Comparison of ENCODE assay signal across 16 mouse cellular contexts in the genomic region with DNA sequence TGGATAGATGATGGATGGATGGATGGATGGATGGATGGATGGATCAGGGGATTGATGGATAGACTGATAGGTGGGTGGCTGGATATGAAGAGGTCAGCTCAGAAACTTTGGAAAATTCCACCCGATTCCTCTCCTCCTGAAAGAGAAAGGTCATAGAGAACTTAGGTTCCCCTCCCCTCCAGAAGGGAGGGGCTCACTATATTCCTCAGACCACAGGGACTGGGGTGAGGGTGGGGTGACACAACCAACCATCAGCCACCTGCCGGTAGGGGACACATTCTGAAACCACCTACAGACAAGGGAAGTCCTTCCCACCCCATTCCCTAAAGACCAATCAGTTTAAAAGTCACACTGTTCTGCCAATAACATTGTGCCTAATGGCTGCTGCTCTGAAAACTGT. TPM values are rescaled to one million over a fixed set of nuclear protein-coding genes. Genes with fewer than 3 reads are reported as not detected.
DNase-seq lines count a peak whose midpoint lies in the region; ATAC-seq and TF ChIP-seq lines count a peak whose summit lies in the region.
"Had no signal": no experiment of that assay in that cellular context is flagged by ENCODE, and none has a peak within 500 bp of the region (broad histone marks: within the 10 kb centered on the region; RNA-seq: fewer than 3 reads in every experiment).

No protein-coding gene starts in this region.

- TF ChIP-seq CTCF in heart, adult 2 months (IDR thresholded peaks at IDR 0.05) = no peak
- TF ChIP-seq CTCF in intestine, postnatal 0 days (IDR thresholded peaks at IDR 0.05; ENCODE audit: low read depth) = no peak

- H3K4me1 ChIP-seq in heart, embryonic 15.5 days (replicated peaks) = no peaks in the 10 kb centered on the region
- H3K4me1 ChIP-seq in heart, adult 2 months (ENCODE audit: control insufficient read depth, insufficient read depth, low read length) = no peaks in the 10 kb centered on the region
- H3K4me1 ChIP-seq in midbrain, embryonic 14.5 days (ENCODE audit: control insufficient read depth, insufficient read depth, low read length) = no peaks in the 10 kb centered on the region
- H3K4me1 ChIP-seq in midbrain, embryonic 16.5 days (ENCODE audit: control insufficient read depth, insufficient read depth, low read length) = no peaks in the 10 kb centered on the region
- H3K4me1 ChIP-seq in intestine, postnatal 0 days (replicated peaks; ENCODE audit: control insufficient read depth, insufficient read depth, low read length) = no peaks in the 10 kb centered on the region
- H3K4me1 ChIP-seq: megakaryocyte, embryonic 14.5 days had no signal

- H3K9ac ChIP-seq in heart, embryonic 15.5 days = no peak overlapping the region
- no peak overlapping the region for H3K9ac ChIP-seq in heart, adult 2 months (ENCODE audit: low read depth, low read length)
- H3K9ac ChIP-seq in midbrain, embryonic 14.5 days (replicated peaks; ENCODE audit: low read length) = no peak overlapping the region
- no peak overlapping the region for H3K9ac ChIP-seq in midbrain, embryonic 16.5 days (ENCODE audit: low read depth, low read length)
- H3K9ac ChIP-seq in intestine, postnatal 0 days (ENCODE audit: low read depth, low read length) = no peak overlapping the region

- H3K4me2 ChIP-seq in heart, embryonic 15.5 days = no peak overlapping the region
- no peak overlapping the region for H3K4me2 ChIP-seq in midbrain, embryonic 14.5 days (ENCODE audit: low read length)
- no peak overlapping the region for H3K4me2 ChIP-seq in midbrain, embryonic 16.5 days (ENCODE audit: low read length)
- H3K4me2 ChIP-seq in intestine, postnatal 0 days (replicated peaks; ENCODE audit: low read depth) = no peak overlapping the region

- WGBS in heart, embryonic 15.5 days = 81% methylated on average over 2 of the region's 2 CpGs
- WGBS in heart, adult 2 months = 81% methylated on average over 2 of the region's 2 CpGs
- WGBS in midbrain, embryonic 14.5 days = 87% methylated on average over 2 of the region's 2 CpGs
- WGBS in midbrain, embryonic 16.5 days = 86% methylated on average over 2 of the region's 2 CpGs
- 85% methylated on average over 2 of the region's 2 CpGs for WGBS in intestine, postnatal 0 days

- H3K9me3 ChIP-seq in heart, embryonic 15.5 days (replicated peaks) = peaks cover 21% of the 10 kb centered on the region
- peaks cover 28% of the 10 kb centered on the region for H3K9me3 ChIP-seq in midbrain, embryonic 14.5 days (ENCODE audit: control insufficient read depth, low read length)
- peaks cover 26% of the 10 kb centered on the region for H3K9me3 ChIP-seq in midbrain, embryonic 16.5 days (replicated peaks; ENCODE audit: control insufficient read depth, low read length, poor library complexity, severe bottlenecking)
- H3K9me3 ChIP-seq in intestine, postnatal 0 days (ENCODE audit: control insufficient read depth) = peaks cover 30% of the 10 kb centered on the region

- no peaks in the 10 kb centered on the region for H3K27me3 ChIP-seq in heart, embryonic 15.5 days
- H3K27me3 ChIP-seq in heart, adult 2 months (ENCODE audit: control insufficient read depth, insufficient read depth, low read length) = no peaks in the 10 kb centered on the region
- H3K27me3 ChIP-seq in midbrain, embryonic 14.5 days (ENCODE audit: control insufficient read depth, insufficient read depth, low read length) = no peaks in the 10 kb centered on the region
- H3K27me3 ChIP-seq in midbrain, embryonic 16.5 days (ENCODE audit: control insufficient read depth, insufficient read depth, low read depth, low read length) = no peaks in the 10 kb centered on the region
- H3K27me3 ChIP-seq in intestine, postnatal 0 days (replicated peaks; ENCODE audit: control insufficient read depth, insufficient read depth, low read length) = no peaks in the 10 kb centered on the region
- H3K27me3 ChIP-seq: megakaryocyte, embryonic 14.5 days had no signal

- DNase-seq in heart, adult 2 months = no peak
- no peak for DNase-seq in midbrain, embryonic 14.5 days
- no peak for DNase-seq in MN1 (ENCODE audit: low spot score)
- no peak for DNase-seq in c-Kit-positive CD71-positive TER-119-positive erythroid progenitor cells, embryonic 14.5 days (ENCODE audit: low spot score)
- DNase-seq: adrenal gland, adult 2 months; cerebellum, postnatal 14 days; gastrocnemius, adult 2 months; kidney, postnatal 25 days; lung, adult 2 months; right cerebral cortex, postnatal 25 days had no signal

- H3K4me3 ChIP-seq in heart, embryonic 15.5 days = no peak overlapping the region
- H3K4me3 ChIP-seq in heart, adult 2 months = no peak overlapping the region
- no peak overlapping the region for H3K4me3 ChIP-seq in midbrain, embryonic 14.5 days (replicated peaks; ENCODE audit: low read depth, low read length)
- no peak overlapping the region for H3K4me3 ChIP-seq in midbrain, embryonic 16.5 days (ENCODE audit: low read depth, low read length)
- H3K4me3 ChIP-seq in intestine, postnatal 0 days (ENCODE audit: low read depth, low read length) = no peak overlapping the region
- H3K4me3 ChIP-seq: gastrocnemius, adult 2 months; megakaryocyte, embryonic 14.5 days had no signal

- H3K27ac ChIP-seq in heart, embryonic 15.5 days = no peak overlapping the region
- no peak overlapping the region for H3K27ac ChIP-seq in heart, adult 2 months
- H3K27ac ChIP-seq in midbrain, embryonic 14.5 days (replicated peaks; ENCODE audit: low read depth, low read length) = no peak overlapping the region
- no peak overlapping the region for H3K27ac ChIP-seq in midbrain, embryonic 16.5 days (ENCODE audit: low read length)
- no peak overlapping the region for H3K27ac ChIP-seq in intestine, postnatal 0 days (ENCODE audit: low read depth, low read length)
- H3K27ac ChIP-seq: gastrocnemius, adult 2 months had no signal

- no peak for TF ChIP-seq POLR2A in heart, adult 2 months (IDR thresholded peaks at IDR 0.05; ENCODE audit: insufficient read depth, low read depth, low read length)

- ATAC-seq in heart, embryonic 15.5 days (replicated peaks; ENCODE audit: insufficient number of reproducible peaks, insufficient read depth, low FRiP score, low read depth) = 0 out of 2 replicates have a peak, but pooled peaks have one; percentile 12
- peak; percentile 28; the same call in 1 of the 2 replicates for ATAC-seq in midbrain, embryonic 14.5 days (ENCODE audit: low FRiP score, low TSS enrichment)
- no peak for ATAC-seq in midbrain, embryonic 16.5 days
- ATAC-seq in intestine, postnatal 0 days = 0 out of 2 replicates have a peak, but pooled peaks have one; percentile 22

- H3K36me3 ChIP-seq in heart, embryonic 15.5 days = no peaks in the 10 kb centered on the region
- H3K36me3 ChIP-seq in heart, adult 2 months (ENCODE audit: control insufficient read depth, insufficient read depth, low read length) = no peaks in the 10 kb centered on the region
- H3K36me3 ChIP-seq in midbrain, embryonic 14.5 days (ENCODE audit: control insufficient read depth, insufficient read depth, low read length) = no peaks in the 10 kb centered on the region
- no peaks in the 10 kb centered on the region for H3K36me3 ChIP-seq in midbrain, embryonic 16.5 days (ENCODE audit: control insufficient read depth, insufficient read depth, low read length)
- H3K36me3 ChIP-seq in intestine, postnatal 0 days (ENCODE audit: control insufficient read depth, insufficient read depth) = no peaks in the 10 kb centered on the region

- H3K79me2 ChIP-seq in heart, adult 2 months (replicated peaks; ENCODE audit: control insufficient read depth, insufficient read depth, low read length) = no peaks in the 10 kb centered on the region

- intact Hi-C loops in heart, adult 2 months (cut with DNase I) = no loop called here

- no peak for TF ChIP-seq EP300 in heart, adult 2 months (IDR thresholded peaks at IDR 0.05; ENCODE audit: insufficient read depth, low read depth, low read length)

RNA-seq across cellular contexts. Expression of a gene that starts 14.5 kb away (rescaled TPM):
- polyA plus RNA-seq in heart, embryonic 15.5 days (2015; fragmentation: Nextera tagmentation; extraction: Ambion mirVana) = not detected in 2 replicates
- total RNA-seq in heart, adult 2 months (2021) = not detected
- polyA plus RNA-seq in heart, adult 2 months (2012; rRNA removed) = not detected in 2 replicates
- polyA plus RNA-seq in midbrain, embryonic 14.5 days (2014; fragmentation: Nextera tagmentation; extraction: Ambion mirVana) = not detected in 2 replicates
- polyA plus RNA-seq in midbrain, embryonic 16.5 days (2015; fragmentation: Nextera tagmentation; extraction: Ambion mirVana) = not detected in 2 replicates
- not detected in 2 replicates for polyA plus RNA-seq in intestine, postnatal 0 days (2015; fragmentation: Nextera tagmentation; extraction: Ambion mirVana)
- total RNA-seq: adrenal gland, adult 2 months; gastrocnemius, adult 2 months; heart, postnatal 25 days; left cerebral cortex, postnatal 10 days had no signal
- polyA plus RNA-seq: adrenal gland, adult 2 months; lung, adult 2 months had no signal

RNA-seq across cellular contexts. Expression of a gene that starts 23.6 kb away (rescaled TPM):
- polyA plus RNA-seq in heart, embryonic 15.5 days (2015; fragmentation: Nextera tagmentation; extraction: Ambion mirVana) = not detected in 2 replicates
- total RNA-seq in heart, adult 2 months (2021) = not detected
- polyA plus RNA-seq in heart, adult 2 months (2012; rRNA removed) = not detected in 2 replicates
- not detected in 2 replicates for polyA plus RNA-seq in midbrain, embryonic 14.5 days (2014; fragmentation: Nextera tagmentation; extraction: Ambion mirVana)
- not detected in 2 replicates for polyA plus RNA-seq in midbrain, embryonic 16.5 days (2015; fragmentation: Nextera tagmentation; extraction: Ambion mirVana)
- not detected in 2 replicates for polyA plus RNA-seq in intestine, postnatal 0 days (2015; fragmentation: Nextera tagmentation; extraction: Ambion mirVana)
- total RNA-seq: adrenal gland, adult 2 months; gastrocnemius, adult 2 months; heart, postnatal 25 days; left cerebral cortex, postnatal 10 days had no signal
- polyA plus RNA-seq: adrenal gland, adult 2 months; lung, adult 2 months had no signal
